Comparison of ENCODE assay signal across 10 mouse cellular contexts in the genomic region with DNA sequence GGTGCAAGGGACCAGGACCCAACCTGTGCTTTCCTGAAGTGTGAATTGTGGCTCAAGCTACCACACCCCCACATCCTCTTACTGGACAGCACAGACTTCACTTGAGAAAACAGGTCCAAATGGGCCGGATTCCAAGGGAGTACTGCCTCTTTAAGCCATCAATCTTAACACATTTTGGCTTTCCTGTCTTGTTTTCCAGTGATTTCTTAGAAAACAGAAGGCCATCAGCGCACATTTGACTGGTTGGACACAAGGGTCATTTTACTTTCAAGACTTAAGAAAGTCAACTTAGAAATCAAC.
DNase-seq lines count a peak whose midpoint lies in the region; ATAC-seq lines count a peak whose summit lies in the region.
"Had no signal": no experiment of that assay in that cellular context is flagged by ENCODE, and none has a peak within 500 bp of the region (broad histone marks: within the 10 kb centered on the region; RNA-seq: fewer than 3 reads in every experiment).

No protein-coding gene starts in this region.

- DNase-seq in heart, embryonic 10.5 days (ENCODE audit: low spot score), result no peak
- DNase-seq in heart, adult 9 months (ENCODE audit: low spot score in 2 of 2), result no peak
- DNase-seq in NIH3T3 (ENCODE audit: low read depth), result peak; percentile 29
- DNase-seq in frontal cortex, adult 2 months (ENCODE audit: extremely low spot score in 1 of 2, low spot score in 1 of 2), result no peak
- no peak for DNase-seq in cerebellum, adult 9-10 months
- no peak for DNase-seq in left cerebral cortex, adult 9 months (ENCODE audit: low spot score in 2 of 2)
- DNase-seq: adrenal gland, postnatal 36 days; gastrocnemius, adult 2 months had no signal

- no peak for ATAC-seq in heart, embryonic 15.5 days (replicated peaks; ENCODE audit: insufficient number of reproducible peaks, insufficient read depth, low FRiP score, low read depth)
- ATAC-seq in lung, embryonic 15.5 days (ENCODE audit: borderline replicate concordance, extremely low read depth, low FRiP score, low TSS enrichment), result no peak

- peaks cover 65% of the 10 kb centered on the region for H3K4me1 ChIP-seq in heart, embryonic 10.5 days
- H3K4me1 ChIP-seq in heart, embryonic 15.5 days (replicated peaks), result peaks cover 58% of the 10 kb centered on the region
- H3K4me1 ChIP-seq in lung, embryonic 15.5 days, result peaks cover 51% of the 10 kb centered on the region

- no peaks in the 10 kb centered on the region for H3K36me3 ChIP-seq in heart, embryonic 10.5 days
- H3K36me3 ChIP-seq in heart, embryonic 15.5 days, result no peaks in the 10 kb centered on the region
- H3K36me3 ChIP-seq in lung, embryonic 15.5 days, result no peaks in the 10 kb centered on the region

- WGBS in heart, embryonic 10.5 days, result 39% methylated on average over 2 of the region's 2 CpGs
- 50% methylated on average over 2 of the region's 2 CpGs for WGBS in heart, embryonic 15.5 days
- 35% methylated on average over 2 of the region's 2 CpGs for WGBS in lung, embryonic 15.5 days

- H3K9me3 ChIP-seq in heart, embryonic 10.5 days, result no peaks in the 10 kb centered on the region
- H3K9me3 ChIP-seq in heart, embryonic 15.5 days (replicated peaks), result no peaks in the 10 kb centered on the region
- no peaks in the 10 kb centered on the region for H3K9me3 ChIP-seq in lung, embryonic 15.5 days

- H3K4me2 ChIP-seq in heart, embryonic 15.5 days, result peak overlapping the region; percentile 35
- peak overlapping the region; percentile 53 for H3K4me2 ChIP-seq in lung, embryonic 15.5 days

- peak overlapping the region; percentile 73; the same call in 1 of the 2 replicates for H3K27ac ChIP-seq in heart, embryonic 10.5 days
- peak overlapping the region; percentile 43 for H3K27ac ChIP-seq in heart, embryonic 15.5 days
- H3K27ac ChIP-seq in lung, embryonic 15.5 days, result peak overlapping the region; percentile 44; the same call in 1 of the 2 replicates

- H3K9ac ChIP-seq in heart, embryonic 15.5 days, result no peak overlapping the region
- H3K9ac ChIP-seq in lung, embryonic 15.5 days, result no peak overlapping the region

- H3K4me3 ChIP-seq in heart, embryonic 10.5 days, result peak overlapping the region; percentile 33; the same call in 1 of the 2 replicates
- no peak overlapping the region for H3K4me3 ChIP-seq in heart, embryonic 15.5 days
- no peak overlapping the region for H3K4me3 ChIP-seq in lung, embryonic 15.5 days
- H3K4me3 ChIP-seq: gastrocnemius, adult 2 months had no signal

- no peaks in the 10 kb centered on the region for H3K27me3 ChIP-seq in heart, embryonic 10.5 days (ENCODE audit: insufficient read depth, poor library complexity, severe bottlenecking)
- no peaks in the 10 kb centered on the region for H3K27me3 ChIP-seq in heart, embryonic 15.5 days
- no peaks in the 10 kb centered on the region for H3K27me3 ChIP-seq in lung, embryonic 15.5 days
